ENCODE assay signal across 10 mouse cellular contexts in the genomic region with DNA sequence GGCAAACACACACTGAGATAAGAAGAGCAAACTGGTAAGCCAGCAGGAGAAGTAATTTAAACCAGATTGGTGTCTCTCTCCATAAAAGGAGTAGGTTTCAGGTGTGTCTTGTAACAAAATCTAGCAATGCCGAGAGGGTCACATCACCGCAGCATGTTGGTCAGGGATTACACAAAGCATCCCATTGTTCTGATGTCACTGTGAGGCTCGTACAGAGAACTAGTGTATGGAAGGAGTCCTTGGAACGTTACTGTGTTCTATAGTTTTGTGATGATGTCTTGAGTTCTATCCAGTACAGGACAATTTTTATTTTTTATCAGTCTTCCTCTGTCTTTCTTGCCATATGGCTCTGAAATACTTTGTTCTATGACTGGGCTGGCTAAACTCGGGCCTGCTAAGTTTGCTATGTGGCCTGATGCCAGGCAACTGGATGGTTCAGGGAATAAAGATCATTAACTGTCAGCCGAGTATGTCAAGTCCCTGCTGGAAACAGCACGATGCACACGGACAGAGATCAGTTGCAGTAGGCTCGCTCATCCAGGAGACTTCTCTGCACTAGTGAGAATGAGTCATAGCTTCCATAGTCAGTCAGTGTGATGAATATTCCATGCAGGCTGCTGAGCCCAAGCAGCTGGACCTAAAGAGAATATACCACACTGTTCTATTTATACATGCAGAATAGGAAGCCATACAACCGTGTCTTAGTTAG. TPM values are rescaled to one million over a fixed set of nuclear protein-coding genes. Genes with fewer than 3 reads are reported as not detected.
DNase-seq lines count a peak whose midpoint lies in the region; ATAC-seq and TF ChIP-seq lines count a peak whose summit lies in the region.
"Had no signal": no experiment of that assay in that cellular context is flagged by ENCODE, and none has a peak within 500 bp of the region (broad histone marks: within the 10 kb centered on the region; RNA-seq: fewer than 3 reads in every experiment).

No protein-coding gene starts in this region.

- DNase-seq in forebrain, postnatal 0 days, result peak; percentile 30
- DNase-seq in right cerebral cortex, adult 2 months (ENCODE audit: low spot score in 2 of 2), result peak; percentile 60 to 70
- DNase-seq in right cerebral cortex, postnatal 4 days, result no peak
- DNase-seq in layer of hippocampus, adult 9-11 months, result peak; percentile 64
- no peak for DNase-seq in ovary, postnatal 14 days (ENCODE audit: low spot score)
- DNase-seq: cerebellum, postnatal 10 days had no signal

- no peaks in the 10 kb centered on the region for H3K36me3 ChIP-seq in forebrain, postnatal 0 days (ENCODE audit: insufficient read depth)
- H3K36me3 ChIP-seq in forebrain, embryonic 13.5 days (ENCODE audit: poor library complexity, severe bottlenecking), result no peaks in the 10 kb centered on the region

- peak; percentile 68 for ATAC-seq in forebrain, postnatal 0 days
- ATAC-seq in forebrain, embryonic 13.5 days, result no peak
- ATAC-seq in erythroblast, adult 5-6 weeks (replicated peaks; ENCODE audit: low FRiP score, poor library complexity, severe bottlenecking), result no peak
- no peak for ATAC-seq in erythroid progenitor cell, adult 5-6 weeks (replicated peaks; ENCODE audit: low FRiP score, poor library complexity, severe bottlenecking)

- no peaks in the 10 kb centered on the region for H3K9me3 ChIP-seq in forebrain, postnatal 0 days (ENCODE audit: low read length)
- no peaks in the 10 kb centered on the region for H3K9me3 ChIP-seq in forebrain, embryonic 13.5 days (replicated peaks)

- no peak overlapping the region for H3K9ac ChIP-seq in forebrain, postnatal 0 days
- no peak overlapping the region for H3K9ac ChIP-seq in forebrain, embryonic 13.5 days

- no peak overlapping the region for H3K4me3 ChIP-seq in forebrain, postnatal 0 days (ENCODE audit: low read depth, low read length)
- H3K4me3 ChIP-seq in forebrain, embryonic 13.5 days, result no peak overlapping the region

- no peaks in the 10 kb centered on the region for H3K27me3 ChIP-seq in forebrain, postnatal 0 days (ENCODE audit: insufficient read depth, low read length)
- H3K27me3 ChIP-seq in forebrain, embryonic 13.5 days, result no peaks in the 10 kb centered on the region

- TF ChIP-seq CTCF in forebrain, postnatal 0 days (IDR thresholded peaks at IDR 0.05; ENCODE audit: low read depth), result no peak

- no peaks in the 10 kb centered on the region for H3K4me1 ChIP-seq in forebrain, postnatal 0 days (ENCODE audit: insufficient read depth)
- 0 out of 2 replicates have a peak, but pooled peaks cover 2% of the 10 kb centered on the region for H3K4me1 ChIP-seq in forebrain, embryonic 13.5 days

- WGBS in forebrain, postnatal 0 days, result 47% methylated on average over 10 of the region's 10 CpGs
- 66% methylated on average over 10 of the region's 10 CpGs for WGBS in forebrain, embryonic 13.5 days

- no peak overlapping the region for H3K4me2 ChIP-seq in forebrain, postnatal 0 days (ENCODE audit: low read depth)
- H3K4me2 ChIP-seq in forebrain, embryonic 13.5 days, result no peak overlapping the region

- no peak overlapping the region for H3K27ac ChIP-seq in forebrain, postnatal 0 days (ENCODE audit: low read depth, low read length)
- no peak overlapping the region for H3K27ac ChIP-seq in forebrain, embryonic 13.5 days

RNA-seq across cellular contexts. Expression of a gene that starts 24.1 kb away (rescaled TPM):
- total RNA-seq in forebrain, postnatal 0 days (2014; rRNA removed), result 0.38 and 0.54 TPM in 2 replicates
- polyA plus RNA-seq in forebrain, postnatal 0 days (2015; fragmentation: Nextera tagmentation; extraction: Ambion mirVana), result 0.33 and 0.51 TPM in 2 replicates
- not detected in 2 replicates for polyA plus RNA-seq in forebrain, embryonic 13.5 days (2015; fragmentation: Nextera tagmentation; extraction: Ambion mirVana)
- total RNA-seq in erythroblast, adult 5-6 weeks (2015; ENCODE audit: low replicate concordance), result not detected in 2 replicates
- not detected in 2 replicates for total RNA-seq in erythroblast, adult 5-6 weeks (2017; ENCODE audit: low replicate concordance)
- total RNA-seq in erythroid progenitor cell, adult 5-6 weeks (2015; ENCODE audit: low replicate concordance), result not detected in 2 replicates
- not detected in 2 replicates for total RNA-seq in erythroid progenitor cell, adult 5-6 weeks (2017; ENCODE audit: low replicate concordance)
- total RNA-seq: hematopoietic stem cell, adult 5-6 weeks had no signal

RNA-seq across cellular contexts. Expression of a gene that starts 41.0 kb away (rescaled TPM):
- 0.10 and 0.69 TPM in 2 replicates for total RNA-seq in forebrain, postnatal 0 days (2014; rRNA removed)
- 0.24 and 0.68 TPM in 2 replicates for polyA plus RNA-seq in forebrain, postnatal 0 days (2015; fragmentation: Nextera tagmentation; extraction: Ambion mirVana)
- polyA plus RNA-seq in forebrain, embryonic 13.5 days (2015; fragmentation: Nextera tagmentation; extraction: Ambion mirVana), result 1.4 and 2.0 TPM in 2 replicates
- total RNA-seq in erythroblast, adult 5-6 weeks (2015; ENCODE audit: low replicate concordance), result not detected in 2 replicates
- total RNA-seq in erythroblast, adult 5-6 weeks (2017; ENCODE audit: low replicate concordance), result 2.6 and 3.1 TPM in 2 replicates
- not detected in 2 replicates for total RNA-seq in erythroid progenitor cell, adult 5-6 weeks (2015; ENCODE audit: low replicate concordance)
- total RNA-seq in erythroid progenitor cell, adult 5-6 weeks (2017; ENCODE audit: low replicate concordance), result 3.4 and 40.2 TPM in 2 replicates

Comparison
In these comparisons a context has a peak if more than half of its experiments do, and no peak if none do; other contexts are left out.
1. DNase-seq: peak in forebrain, postnatal 0 days (single experiment), right cerebral cortex, adult 2 months (2 of 2) and layer of hippocampus, adult 9-11 months (single experiment); none in right cerebral cortex, postnatal 4 days (single experiment) and ovary, postnatal 14 days (single experiment).